Mouse (Mus musculus) urinary bladder, adult 2 months (tissue): ENCODE measurements around the gene Ssbp2. TPM values are rescaled to one million over a fixed set of nuclear protein-coding genes. Genes with fewer than 3 reads are reported as not detected.

Experiments
- DNase-seq: peaks from one replicate; pipeline ENCODE4 v3.0.0; 2022; ENCODE audit warnings: low spot score
- polyA plus RNA-seq: library from polyadenylated mRNA; depleted of rRNA; stranded (reverse); fragments of >200 nt; gene quantifications from 2 replicates; pipeline ENCODE4 v1.2.3, GENCODE M21; 2012

The Ssbp2 gene
- polyA plus RNA-seq, 1 experiment: 92.7 TPM

DNA sequence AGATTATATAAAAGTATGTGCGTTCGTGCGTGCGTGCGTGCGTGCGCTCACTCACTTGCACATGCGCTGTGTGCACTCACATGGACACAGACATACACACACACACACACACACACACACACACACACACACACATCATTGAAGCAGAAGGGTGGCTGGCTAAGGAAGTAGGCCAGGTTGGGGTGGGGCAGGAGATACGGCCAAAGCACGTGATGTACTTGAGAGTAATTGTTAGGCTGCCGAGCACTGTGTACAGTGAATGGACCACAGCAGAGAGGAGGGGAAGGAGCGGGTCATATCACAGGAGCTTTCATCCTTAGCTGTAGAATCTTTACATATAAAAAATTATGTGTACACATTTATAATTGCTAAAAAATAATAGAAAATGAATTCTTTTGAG is 66.0 kb downstream of the Ssbp2 start:
- no peak for DNase-seq

DNA sequence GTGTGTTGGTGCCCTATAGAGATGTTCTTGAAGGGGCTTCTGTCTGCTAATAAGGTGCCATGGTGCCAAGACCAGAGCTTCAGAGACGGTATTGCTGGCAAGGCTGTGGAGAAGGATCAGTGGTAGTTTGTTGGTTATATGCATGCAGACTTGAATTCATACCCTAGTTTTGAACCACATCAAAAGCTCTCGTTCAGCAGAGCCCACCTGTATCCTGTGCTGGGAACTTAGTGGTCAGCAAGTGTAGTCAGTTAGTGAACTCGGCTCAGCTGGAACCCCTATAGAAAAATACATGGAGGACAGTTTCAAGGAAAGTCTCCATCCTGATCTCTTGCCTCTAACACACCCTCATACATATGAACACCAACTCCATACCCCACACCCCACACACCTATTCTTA is 69.7 kb downstream of the Ssbp2 start:
- no peak for DNase-seq

DNA sequence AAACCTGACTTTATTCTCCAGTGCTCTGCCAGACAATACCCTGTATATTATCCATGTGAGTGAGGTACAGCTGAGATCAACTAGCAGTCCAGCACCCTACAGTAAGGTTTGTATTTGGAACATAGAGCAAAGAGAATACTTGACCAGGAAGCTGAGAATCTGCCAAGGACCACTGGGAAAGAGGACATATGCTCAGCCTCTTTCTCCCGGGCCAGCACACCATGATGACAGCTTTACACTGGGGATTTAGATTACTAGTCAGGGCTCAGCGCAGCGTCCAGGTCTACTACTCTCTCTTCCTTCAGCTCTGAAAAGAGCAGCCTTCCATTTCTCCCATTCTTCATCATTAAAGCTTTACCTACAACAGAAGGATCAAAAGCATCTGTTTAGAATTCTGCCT is 76.6 kb downstream of the Ssbp2 start:
- DNase-seq: no peak

DNA sequence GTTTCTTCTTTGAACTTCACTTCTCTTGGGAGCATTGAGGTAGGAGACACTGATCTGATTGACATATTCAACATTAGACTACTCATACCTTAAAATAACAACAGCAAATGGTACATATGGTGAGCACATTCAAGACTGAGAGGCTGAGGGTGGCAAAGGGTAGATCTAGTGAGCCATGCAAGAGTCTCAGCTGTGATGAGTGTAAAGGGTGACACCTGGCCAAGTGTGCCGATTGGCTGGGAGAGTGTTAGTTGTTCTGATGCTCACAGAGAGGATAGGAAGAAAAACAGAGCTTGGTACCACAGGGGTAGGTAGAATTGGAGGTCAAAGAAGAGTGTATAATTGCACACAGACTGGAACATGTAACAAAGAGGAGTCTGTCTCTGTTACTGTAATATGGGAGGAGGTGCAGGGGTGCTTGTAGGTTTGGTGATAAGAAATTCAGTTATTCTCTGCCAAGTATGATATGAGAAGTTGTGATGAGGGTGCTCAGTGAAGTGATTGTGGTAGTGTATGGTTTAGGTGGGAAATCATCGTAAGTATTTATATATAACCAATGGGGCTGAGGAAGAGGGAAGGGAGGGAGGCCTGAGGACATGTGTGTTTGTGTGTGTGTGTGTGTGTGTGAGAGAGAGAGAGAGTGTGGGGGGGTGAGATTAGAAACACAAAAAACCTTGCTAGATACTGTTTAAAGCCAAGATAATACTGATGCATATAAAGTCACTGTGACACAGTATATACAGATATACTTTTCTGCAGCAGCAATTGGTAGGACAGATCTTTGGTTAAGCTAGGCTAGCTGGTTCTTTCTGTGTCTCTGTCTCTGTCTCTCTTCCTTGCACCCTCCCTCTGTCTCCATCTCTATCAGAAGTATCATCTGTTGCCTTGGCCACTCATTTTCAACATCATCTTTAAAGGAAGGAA is 80.3 kb downstream of the Ssbp2 start:
- DNase-seq: no peak

DNA sequence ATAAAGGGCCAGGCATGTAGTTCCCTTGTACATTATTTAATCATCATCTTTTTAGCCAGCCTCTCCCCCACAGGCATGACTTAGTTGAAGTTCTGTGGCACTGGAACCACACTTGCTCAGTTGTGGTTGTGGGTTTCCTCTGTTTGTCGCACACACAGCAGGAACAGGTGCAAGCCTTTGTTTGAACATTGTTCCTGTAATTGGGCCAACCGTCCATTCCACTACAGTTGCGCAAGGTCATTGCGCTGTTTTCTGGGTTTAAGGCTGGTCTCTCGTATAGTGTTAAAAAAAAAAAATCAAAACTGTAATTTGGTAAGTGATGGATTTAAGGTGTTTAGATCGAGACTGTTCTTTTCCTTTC is 81.0 kb downstream of the Ssbp2 start:
- no peak for DNase-seq

DNA sequence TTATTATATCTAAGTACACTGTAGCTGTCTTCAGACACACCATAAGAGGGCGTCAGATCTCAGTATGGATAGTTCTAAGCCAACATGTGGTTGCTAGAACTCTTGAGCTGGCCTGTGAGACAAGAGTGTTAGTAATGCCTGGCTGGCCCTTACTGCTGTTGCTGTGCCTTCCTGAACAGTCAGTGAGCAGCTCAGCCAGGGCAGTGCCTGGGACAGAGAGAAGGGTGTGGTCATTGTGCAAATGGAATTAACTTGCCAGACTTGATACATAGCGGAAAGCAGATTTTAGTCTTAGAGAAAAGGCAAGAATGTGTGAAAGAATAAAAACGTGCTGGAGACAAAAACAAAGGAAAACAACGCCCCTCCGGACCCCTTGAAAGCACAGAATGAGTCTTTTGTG is 83.5 kb downstream of the Ssbp2 start:
- DNase-seq: no peak

DNA sequence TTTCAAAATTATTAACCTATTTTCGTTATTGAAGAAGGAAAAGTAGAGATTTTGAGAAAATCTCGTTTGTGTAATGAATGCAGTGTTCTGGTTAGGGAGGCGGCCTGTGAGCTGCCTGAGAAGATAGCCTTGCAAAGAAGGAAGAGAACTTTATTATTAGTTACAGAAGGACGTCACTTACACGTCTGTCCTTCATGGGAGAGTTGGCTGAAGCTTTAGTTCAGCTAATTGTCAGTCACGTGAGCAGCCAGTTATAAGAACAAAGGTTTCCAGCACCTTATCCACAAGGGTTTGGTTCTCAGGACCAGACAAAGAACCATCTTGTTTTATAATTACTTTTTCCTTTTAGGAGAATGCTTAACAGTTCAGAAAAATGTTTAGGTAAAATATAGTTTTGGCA is 104.0 kb downstream of the Ssbp2 start:
- DNase-seq: no peak

DNA sequence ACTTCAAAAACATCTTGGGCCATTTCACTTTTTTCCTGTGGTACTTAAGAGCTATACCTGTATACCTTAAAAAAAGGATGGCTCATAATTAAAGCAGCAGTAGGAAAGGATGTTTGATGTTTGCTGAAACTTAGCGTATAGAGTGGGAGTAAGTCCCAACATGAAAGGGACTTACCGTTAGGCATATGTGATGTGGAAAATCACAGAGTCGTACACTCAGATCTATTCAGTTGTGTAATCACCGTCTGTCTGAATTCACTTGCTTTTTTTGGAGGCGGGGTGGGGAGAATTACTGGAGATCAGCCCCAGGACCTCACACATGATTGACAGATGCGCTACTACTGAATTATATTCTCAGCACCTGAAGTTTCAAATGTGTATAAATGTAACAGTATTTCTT is 104.7 kb downstream of the Ssbp2 start:
- no peak for DNase-seq

DNA sequence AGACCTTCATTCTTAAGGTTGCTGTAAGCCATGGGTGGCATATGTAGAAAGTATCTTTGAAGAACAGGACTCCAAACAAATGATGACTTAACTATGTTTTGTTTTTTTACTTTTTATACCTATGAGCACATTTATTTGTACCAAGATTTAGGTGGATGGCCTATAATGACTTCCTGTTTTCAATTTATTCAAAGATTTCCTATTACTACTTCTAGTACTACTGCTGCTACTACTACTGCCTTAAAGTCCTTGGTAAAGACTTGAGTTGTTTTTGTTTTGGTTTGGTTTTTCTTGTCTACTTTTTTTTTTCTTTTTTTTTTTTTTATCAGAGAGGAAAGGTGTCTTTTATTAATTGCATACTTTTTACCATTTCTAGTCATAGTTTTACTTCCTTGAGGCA is 121.4 kb downstream of the Ssbp2 start:
- DNase-seq: no peak

DNA sequence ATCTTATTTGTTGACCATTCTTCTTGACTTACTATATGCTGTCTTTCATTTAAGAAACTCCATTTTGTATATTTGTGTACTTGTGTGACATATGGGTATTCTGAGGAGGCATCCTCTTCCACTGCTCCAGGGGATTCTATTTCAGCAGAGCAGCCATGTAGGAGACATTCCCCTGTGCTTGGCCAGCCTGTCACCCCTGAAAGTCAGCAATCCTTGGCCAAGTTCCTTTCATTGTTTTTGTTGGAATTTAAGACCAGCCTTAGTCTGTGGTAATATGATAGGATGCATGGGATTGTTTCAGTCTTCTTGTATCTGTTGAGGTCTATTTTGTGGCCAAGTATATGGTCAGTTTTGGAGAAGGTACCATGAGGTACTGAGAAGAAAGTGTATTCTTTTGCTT is 122.1 kb downstream of the Ssbp2 start:
- no peak for DNase-seq

DNA sequence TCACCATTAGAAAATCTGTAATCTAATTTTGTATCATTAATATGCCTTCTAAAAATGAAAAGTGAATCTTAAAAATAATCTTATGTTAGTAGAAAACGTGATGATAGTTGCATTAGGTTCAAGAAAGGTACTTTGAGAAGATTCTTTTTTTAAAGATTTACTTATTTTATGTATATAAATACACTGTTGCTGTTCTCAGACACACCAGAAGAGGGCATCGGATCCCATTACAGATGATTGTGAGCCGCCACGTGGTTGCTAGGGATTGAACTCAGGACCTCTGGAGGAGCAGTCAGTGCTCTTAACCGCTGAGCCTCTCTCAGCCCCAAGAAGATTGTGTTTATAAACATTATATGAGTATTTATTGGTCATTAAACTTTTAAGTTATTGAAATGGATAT is 126.3 kb downstream of the Ssbp2 start:
- DNase-seq: no peak

DNA sequence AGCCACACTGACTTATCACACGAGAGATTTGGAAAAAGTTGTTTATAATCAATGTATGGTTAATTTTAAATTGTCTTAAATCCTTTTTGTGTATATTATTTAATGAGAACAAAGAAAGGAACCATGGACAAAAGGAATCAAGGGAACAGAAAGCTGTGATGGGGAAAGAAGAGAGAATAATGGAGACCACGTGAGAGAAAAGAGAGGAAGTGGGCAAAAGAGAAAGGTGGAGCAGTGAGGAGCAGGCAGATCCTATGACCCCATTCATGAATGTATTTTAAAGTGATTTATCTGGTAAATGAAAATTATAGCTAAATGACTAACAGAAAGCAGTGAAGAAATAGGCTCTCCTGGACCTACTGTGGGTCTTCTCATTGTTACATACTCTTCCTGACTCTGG is 128.4 kb downstream of the Ssbp2 start:
- no peak for DNase-seq

DNA sequence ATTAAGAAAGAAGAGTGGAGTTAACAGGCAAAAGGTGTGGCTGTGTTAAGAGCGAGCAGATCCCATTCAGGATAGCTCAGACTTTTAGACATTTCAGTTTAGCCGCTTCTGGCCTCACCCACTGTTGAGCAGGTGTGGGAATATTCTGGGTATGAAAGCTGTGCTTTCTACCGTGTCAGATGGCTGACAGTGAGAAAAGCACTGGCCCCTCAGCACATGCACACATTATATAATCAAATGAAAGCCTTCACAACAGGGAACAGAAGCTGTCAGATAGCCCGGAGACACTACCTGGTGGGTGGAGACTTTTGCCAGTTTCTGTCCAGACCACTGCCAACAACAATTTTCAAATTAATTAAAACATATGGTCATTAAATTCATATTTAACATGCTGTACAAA is 131.8 kb downstream of the Ssbp2 start:
- no peak for DNase-seq

DNA sequence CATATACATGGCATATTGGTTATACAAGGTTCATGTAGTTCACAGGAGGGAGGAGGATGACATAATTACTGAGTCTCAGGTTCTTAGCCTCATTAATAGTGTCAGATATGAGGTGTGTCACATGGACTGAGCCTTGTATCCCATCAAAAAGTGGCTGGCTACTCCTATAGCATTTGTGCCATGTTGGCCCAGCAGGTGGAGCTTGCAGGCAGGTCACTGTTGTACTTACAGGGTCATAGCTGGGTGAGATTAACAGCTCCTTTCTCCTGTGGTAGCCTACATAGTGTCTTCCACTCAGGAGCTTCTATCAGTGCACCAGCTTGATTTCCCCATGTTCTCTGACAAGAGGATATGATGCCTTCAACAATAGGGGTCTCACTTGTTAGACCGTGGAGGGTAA is 135.2 kb downstream of the Ssbp2 start:
- no peak for DNase-seq

DNA sequence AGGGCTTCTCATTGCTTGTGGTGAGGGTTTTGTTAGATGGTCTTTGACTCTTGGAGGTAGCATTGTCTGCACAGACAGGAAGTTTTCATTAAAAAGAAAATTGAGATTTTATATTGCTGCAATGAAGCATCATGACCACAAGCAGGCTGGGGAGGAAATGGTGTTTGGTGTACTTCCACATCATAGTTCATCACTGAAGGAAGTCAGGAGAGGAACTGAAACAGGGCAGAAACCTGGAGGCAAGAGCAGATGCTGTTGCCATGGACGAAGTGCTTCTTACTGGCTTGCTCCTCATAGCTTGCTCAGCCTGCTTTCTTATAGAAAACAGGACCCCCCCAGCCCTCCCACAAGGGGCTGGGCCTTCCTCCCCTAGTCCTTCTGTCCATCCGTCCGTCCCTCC is 139.5 kb downstream of the Ssbp2 start:
- no peak for DNase-seq

DNA sequence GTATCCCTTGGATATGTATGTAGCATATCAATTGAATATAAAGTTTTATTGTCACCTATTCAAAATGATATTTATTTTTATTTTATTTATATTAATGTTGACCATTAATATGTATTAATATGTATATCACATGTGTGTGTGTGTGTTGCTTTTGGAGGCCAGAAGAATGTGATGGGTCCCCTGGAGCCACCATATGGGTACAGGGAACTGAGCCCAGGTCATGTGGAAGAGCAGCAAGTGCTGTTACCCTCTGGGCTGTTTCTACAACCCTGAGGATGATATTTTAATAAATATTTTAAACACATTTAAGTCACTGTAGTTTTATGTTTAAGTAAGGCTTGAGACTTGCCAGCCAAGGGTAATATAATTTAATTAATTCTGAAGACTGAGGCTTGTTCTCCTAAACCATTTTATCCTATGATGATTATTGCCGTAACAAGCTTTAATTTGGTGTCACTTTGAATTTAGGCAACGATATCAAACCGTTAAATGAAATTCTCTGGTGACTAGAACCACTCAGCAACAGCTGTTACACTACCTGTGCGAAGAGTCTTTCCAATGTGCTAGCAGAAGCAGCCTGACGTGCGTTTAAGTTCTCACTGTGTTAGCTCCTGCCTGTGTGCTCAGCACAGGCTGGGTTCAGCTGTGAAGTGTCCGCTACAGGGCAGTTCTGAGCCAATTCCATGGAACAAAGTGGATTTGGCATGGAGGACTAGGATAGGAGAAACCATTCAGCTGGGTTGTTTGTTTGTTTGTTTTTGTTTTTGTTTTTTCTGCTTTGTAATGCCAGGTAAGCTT is 145.2 kb downstream of the Ssbp2 start:
- DNase-seq: no peak

DNA sequence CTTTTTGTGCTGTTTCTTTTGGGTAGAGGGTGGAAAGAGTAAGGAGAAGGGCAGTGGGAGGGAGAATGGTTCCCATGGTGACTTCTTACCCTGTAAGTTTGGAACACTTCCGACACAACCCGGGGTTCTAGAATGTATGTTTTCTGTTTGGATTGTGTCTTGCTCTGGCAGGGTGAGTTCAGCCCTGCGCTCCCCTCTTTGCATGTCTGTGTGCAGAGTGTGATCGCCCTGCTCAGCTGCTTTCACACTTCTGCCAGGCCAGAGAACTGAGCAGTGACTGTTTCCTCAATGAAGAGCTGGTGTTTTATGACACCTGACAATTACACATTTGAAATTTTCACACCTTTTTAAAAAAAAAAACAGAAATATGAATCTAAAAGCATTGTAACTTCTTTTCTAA is 150.5 kb downstream of the Ssbp2 start:
- no peak for DNase-seq

DNA sequence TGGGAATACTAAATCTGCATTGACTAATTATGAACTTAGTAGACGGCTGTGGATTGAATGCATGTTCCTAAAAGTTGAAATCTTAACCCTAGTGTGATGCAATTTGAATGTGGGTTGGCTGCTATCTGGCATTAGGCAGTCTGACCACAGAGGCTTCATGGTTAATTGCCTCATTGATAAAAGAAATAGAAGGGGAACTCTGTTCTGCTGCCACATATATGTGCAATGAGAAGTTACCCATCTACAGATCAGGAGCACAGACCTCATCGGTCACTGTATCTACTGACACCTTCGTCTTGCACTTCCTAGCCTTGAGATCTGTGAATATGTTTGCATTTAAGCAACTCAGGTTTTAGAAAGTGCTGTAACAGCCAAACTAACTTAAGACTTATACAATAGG is 151.8 kb downstream of the Ssbp2 start:
- no peak for DNase-seq

DNA sequence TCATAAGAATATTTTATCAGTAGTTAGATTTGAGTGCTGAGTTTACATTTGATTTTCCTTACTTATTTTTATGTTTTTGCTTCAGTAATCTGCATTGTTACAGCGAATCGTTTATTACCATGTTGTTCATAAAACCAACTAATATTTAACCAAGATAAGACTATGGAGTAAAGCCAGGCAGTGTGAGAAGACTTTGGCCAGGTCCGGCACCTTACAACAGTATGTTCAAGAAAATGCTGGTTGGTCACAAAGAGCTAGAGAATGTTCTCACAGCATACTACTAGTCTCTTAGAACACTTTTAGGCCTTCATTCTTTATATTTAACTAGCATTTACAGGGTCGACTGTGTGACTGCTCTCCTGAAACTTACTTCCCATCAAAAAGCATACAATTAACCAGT is 152.5 kb downstream of the Ssbp2 start:
- DNase-seq: no peak

DNA sequence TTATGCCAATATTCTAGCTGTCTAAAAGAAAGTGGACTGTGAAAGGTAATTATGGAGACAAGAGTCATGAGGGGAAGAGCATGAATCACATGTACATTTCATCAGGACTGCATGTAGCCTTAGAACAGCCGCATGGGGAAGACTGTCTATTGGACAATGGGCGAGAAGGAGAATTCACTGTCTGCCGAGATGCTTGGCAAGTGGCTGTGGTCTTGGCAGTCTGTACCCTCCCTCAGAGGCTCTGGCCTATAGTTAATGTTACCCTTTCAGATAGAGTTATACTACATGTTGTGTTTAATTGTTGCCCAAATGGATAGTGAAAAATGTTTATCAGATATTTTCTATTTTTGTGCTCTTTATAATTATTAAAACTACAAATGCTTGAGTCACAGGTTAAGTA is 156.0 kb downstream of the Ssbp2 start:
- DNase-seq: no peak

DNA sequence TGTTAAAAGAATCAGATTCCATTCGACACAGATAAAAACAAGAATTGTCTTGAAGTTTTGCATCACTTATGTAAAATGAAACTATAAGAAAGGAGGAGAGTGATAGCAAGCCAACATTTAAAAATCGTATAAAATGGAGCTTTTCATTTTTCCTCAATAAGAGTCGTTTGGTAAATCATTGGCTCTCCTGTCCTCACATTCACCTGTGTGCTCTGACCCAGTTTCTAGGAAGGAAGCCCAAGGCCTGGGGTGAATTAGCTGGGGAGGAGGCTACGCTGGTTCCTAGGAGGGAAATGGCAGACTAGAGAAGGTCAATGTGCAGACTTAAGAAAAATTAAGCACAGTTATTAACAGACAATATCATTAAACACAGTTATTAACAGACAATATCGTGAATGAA is 156.8 kb downstream of the Ssbp2 start:
- DNase-seq: no peak

DNA sequence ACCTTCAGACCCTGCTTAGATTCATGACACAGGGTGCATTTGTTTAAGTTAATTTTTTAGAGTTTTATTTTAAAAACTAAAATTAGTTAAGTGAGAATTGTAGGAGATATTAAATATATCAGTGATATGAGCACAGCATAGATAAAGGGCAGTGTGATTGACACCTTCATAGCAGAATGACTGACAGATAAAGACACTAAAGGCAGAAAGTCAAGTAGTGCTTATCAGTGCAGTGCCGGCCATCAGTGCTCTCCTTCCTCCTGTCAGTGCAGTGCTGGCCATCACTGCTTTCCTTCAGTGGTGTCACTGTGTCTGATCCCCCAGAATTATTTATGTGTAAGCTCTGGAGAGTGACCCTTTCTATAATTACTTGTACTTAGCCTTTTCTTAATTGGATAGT is 159.3 kb downstream of the Ssbp2 start:
- no peak for DNase-seq

DNA sequence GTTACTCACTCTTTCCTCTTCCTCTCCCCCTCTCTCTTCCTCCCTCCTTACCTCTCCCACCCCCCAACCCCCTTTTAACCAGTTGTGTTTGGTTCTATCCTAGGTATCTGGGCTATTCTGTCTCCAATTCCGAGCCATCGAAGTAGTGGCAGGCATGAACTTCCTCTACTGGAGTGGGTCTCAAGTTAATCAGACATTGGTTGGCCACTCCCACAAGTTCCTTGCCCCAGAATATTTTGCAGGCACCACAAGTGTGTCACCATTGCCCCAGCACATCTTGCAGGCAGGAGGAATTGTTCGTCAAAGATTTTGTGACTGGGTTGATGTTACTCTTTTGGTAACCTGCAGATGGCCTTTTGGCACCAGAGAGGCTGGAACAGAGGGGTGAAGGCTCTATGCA is 160.5 kb downstream of the Ssbp2 start:
- no peak for DNase-seq
